Mouse (Mus musculus) erythroid progenitor cell, adult 5-6 weeks (primary cell): Measurements from ENCODE around the gene Map3k14. TPM values are rescaled to one million over a fixed set of nuclear protein-coding genes. Genes with fewer than 3 reads are reported as not detected.

Experiments
- ATAC-seq: replicated peaks from 2 replicates; pipeline ENCODE4 v1.8.0; 2016; ENCODE audit warnings: moderate number of reproducible peaks, mild to moderate bottlenecking, moderate TSS enrichment, inconsistent platforms; ENCODE audit not compliant: poor library complexity, low FRiP score, severe bottlenecking
- total RNA-seq, 2 experiments: library from RNA; stranded (forward) in 1 of 2; stranded (reverse) in 1 of 2; fragments of 150-400 nt in 1 of 2; fragments of 186-747, 209-891 nt in 1 of 2; gene quantifications; 2 replicates each; pipeline versions ENCODE4 v1.2.3 to v1.2.4; 2015 to 2017; ENCODE audit warnings: low replicate concordance in 2 of 2

Gene Map3k14
- total RNA-seq, 2 experiments from 2014 or later, result 3.8 TPM

DNA sequence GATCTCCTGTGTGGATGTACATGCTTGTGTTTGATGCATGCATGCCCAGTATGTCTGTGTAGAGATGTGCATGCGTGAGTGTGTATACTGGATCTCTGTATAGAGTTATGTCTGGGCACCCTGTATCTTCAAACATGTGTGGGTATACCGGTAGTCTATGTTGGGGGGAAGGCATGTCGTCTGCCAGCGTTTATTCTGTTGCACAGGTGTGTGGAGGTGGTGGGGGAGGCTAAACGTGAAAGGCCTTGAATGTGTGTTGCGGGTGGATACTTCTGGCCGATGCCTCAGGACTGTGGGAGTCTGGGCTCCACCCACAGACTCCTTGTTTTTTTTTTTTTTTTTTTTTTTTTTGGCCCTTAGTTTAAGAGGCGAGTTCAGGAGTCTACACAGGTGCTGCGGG lies 85.9 kb downstream of the Map3k14 start:
- no peak for ATAC-seq

DNA sequence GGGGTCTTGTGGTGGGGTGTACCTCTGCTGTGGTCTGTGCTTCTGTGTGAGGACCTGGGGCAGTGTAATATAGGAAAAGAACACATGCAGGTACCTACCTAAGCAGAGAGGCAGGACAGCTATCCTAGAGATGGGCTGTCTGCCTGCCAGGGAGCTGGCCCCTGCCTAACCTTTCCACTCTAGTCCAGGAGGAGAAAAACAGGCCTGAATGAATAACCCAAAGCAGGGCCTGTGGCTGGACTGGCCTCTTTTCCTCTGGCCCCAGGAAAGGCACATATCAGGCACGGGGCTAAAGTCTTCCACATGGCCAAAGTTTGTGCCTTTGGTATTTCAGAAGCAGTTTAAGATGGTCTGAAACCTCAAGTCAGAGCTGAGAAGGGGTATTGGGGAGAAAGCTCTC lies 86.8 kb downstream of the Map3k14 start:
- no peak for ATAC-seq

DNA sequence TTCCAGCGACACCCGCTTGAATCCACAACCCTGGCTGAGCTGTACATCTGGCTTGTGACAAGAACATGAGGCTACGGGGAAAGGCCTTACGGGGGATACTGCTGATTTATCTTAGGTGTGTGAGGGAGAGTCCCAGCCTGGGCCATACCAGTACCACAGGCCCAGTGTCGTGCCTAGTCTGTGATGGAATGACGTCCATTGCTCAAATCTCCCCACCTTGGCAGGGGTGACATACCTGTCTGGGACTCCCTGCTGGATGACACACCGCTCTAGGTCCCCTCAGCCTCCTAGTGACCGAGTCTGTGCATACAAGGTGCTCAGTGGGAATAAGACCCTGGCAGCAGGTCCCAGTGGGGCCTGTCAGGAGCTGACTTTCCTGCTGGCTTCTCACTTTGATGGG lies 88.5 kb downstream of the Map3k14 start:
- ATAC-seq, result no peak

DNA sequence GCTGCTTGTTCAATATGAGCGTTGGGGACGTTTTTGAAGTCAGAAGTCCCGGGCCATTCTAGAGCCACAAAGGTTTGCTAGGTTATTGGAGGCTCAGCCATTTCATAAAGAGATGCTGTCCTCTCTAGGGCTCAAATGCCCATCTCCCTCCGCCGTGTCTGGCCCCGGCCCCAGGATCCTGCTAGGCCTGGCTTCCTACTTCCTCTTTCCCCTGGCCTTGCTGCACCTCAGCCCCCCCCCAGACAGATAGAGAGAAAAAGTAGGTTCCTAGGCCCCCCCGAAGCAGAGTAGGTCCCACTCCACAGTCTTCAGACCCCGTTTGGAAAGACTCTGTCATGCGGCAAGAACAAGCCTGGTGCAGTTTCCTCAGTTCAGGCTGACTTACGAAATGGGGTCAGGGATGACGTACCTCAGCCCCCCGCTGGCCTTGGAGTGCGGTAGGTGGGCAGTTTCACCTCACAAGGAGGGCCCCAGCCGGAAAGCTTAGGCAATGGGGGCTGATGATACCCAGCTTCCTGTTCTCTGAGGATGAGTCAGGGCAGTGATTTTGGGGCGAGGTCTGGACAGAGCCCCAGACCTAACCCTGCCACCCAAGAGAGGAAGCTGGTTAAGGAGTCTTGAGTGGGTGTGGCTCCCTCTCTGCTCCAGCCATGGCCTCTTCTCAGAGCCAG lies 89.3 kb downstream of the Map3k14 start:
- no peak for ATAC-seq

DNA sequence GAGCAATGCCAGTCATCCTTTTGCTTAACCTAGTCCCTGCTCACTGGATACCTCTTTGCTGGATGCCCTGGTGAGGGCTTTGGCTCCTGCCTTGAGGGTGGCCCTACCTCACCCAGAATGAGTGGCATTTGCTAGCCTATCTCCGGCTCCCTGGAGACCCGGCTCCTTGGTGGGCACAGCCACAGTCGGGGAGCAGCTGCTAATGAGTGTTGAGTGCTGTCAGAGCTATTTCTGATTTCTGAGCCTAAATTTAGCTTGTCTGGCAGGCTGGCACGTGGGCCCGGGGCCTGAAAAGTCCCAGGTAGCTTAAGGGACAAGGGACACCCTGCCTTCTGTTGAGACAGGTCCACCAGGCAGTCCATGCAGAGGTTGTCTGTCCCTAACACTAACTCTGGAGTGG lies 90.1 kb downstream of the Map3k14 start:
- no peak for ATAC-seq

- ATAC-seq, result no peak
Measured at GRCm38 (mm10) chr11:103176510-103176909, 90.8 kb downstream of the Map3k14 start.

GRCm38 (mm10) chr11:103175688-103176442 lies 91.4 kb downstream of the Map3k14 start:
- no peak for ATAC-seq

- ATAC-seq, result no peak
Measured at GRCm38 (mm10) chr11:103174891-103175391, 92.3 kb downstream of the Map3k14 start.

GRCm38 (mm10) chr11:103174411-103174832 lies 92.8 kb downstream of the Map3k14 start:
- ATAC-seq, result no peak

DNA sequence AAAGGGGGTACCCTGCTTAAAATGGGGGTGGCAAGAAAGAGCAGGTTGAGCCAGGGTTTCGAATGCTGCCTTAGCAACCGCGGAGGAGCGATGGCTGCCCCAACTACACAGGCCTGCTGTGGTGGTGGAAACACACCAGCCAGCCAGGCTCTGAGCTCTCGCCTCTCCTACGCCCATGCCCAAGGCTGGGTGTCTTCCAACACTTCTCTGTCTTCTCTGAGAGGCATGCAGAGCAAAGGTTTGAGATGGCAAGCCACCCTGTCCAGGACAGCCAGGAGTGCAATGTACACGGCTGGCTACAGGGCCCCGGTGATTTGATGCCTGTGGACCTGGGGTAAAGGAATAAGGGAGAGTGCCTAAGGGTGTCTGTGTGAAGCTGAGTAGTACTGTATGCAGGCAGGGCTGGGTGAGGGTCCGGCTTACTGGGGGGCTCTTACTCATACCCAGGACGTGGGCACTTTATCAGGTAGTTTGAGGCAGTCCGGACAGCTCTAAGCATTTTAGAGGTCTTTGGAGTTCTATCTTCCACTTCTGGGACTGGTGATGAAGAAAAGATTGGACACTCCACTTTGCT lies 93.4 kb downstream of the Map3k14 start:
- no peak for ATAC-seq

GRCm38 (mm10) chr11:103173041-103173770 lies 94.1 kb downstream of the Map3k14 start:
- ATAC-seq, result no peak

- ATAC-seq, result no peak
Measured at GRCm38 (mm10) chr11:103172392-103173040, 94.8 kb downstream of the Map3k14 start.

DNA sequence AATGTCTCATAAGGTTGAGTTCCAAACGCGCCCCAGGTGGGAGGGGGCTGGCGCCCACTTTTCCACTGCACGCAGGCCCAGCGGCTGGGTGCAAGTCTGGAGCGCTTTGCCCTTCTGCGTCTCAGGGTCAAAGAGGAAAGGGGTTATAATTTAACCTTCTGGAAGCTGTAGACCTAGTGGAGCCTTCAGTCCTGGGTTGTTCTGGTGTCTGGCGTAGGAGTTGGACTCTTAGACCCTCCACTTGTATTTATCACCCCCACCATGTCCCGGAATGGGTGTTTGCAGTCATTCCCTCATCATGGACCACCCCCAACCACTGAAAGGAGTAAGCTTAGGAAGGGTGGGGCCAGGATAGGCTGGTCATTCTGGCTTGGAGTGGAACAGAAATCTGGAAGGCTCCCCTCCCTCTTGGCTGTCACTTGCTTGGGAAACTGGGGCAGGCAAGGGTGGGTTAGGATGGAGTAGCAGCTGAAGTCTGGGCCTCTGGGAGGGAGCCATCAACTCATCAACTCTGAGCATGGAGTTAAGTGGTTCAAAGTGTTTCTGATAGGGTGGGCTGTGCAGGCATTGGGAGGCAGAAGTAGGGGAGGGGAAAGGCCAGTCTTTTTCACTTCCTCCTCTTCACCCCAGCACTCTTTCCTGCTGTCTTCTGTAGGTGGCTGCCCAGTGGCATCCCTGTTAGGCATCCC lies 95.4 kb downstream of the Map3k14 start:
- no peak for ATAC-seq

GRCm38 (mm10) chr11:103171286-103171620 lies 96.0 kb downstream of the Map3k14 start:
- no peak for ATAC-seq

GRCm38 (mm10) chr11:103170494-103171285 lies 96.6 kb downstream of the Map3k14 start, which contains the start of gene Fmnl1:
Gene Fmnl1, plus strand, starts transcription at chr11:103171107.
- no peak for ATAC-seq

- ATAC-seq, result no peak
Measured at GRCm38 (mm10) chr11:103170111-103170493, 97.2 kb downstream of the Map3k14 start.
